Mouse (Mus musculus) heart, embryonic 16.5 days (tissue): ENCODE results near the gene Sik3. TPM values are rescaled to one million over a fixed set of nuclear protein-coding genes. Genes with fewer than 3 reads are reported as not detected.

Experiments
- ATAC-seq: fragments of 200-750 bp; cut with Nextera tagmentation; replicated peaks from 2 replicates; pipeline ENCODE4 v1.8.0; 2017; ENCODE audit warnings: moderate number of reproducible peaks; ENCODE audit not compliant: insufficient read depth, low FRiP score; ENCODE audit errors: extremely low read depth
- H3K27ac ChIP-seq: fragments of 300-500 bp; sonication (generic); 2 replicates; pipeline ENCODE4 v1.5.1; 2014; ENCODE audit warnings: mild to moderate bottlenecking, low read length, control low read depth, moderate library complexity
- H3K27me3 ChIP-seq: fragments of 300-500 bp; sonication (generic); 2 replicates; pipeline ENCODE4 v1.6.1; 2014; ENCODE audit warnings: low read length, mixed read lengths; ENCODE audit not compliant: control insufficient read depth, insufficient read depth
- H3K36me3 ChIP-seq: fragments of 300-500 bp; sonication (generic); 2 replicates; pipeline ENCODE4 v1.6.1; 2014; ENCODE audit not compliant: control insufficient read depth, insufficient read depth
- H3K4me1 ChIP-seq: fragments of 300-500 bp; sonication (generic); 2 replicates; pipeline ENCODE4 v1.6.1; 2014; ENCODE audit warnings: low read length, mixed read lengths; ENCODE audit not compliant: control insufficient read depth, insufficient read depth
- H3K4me2 ChIP-seq: fragments of 300-500 bp; sonication (generic); 2 replicates; pipeline ENCODE4 v1.6.1; 2014; ENCODE audit warnings: low read depth, mild to moderate bottlenecking, control low read depth, low read length
- H3K4me3 ChIP-seq: fragments of 300-500 bp; sonication (generic); 2 replicates; pipeline ENCODE4 v1.5.1; 2014; ENCODE audit warnings: mild to moderate bottlenecking, control low read depth, low read length
- H3K9ac ChIP-seq: fragments of 300-500 bp; sonication (generic); 2 replicates; pipeline ENCODE4 v1.6.1; 2014; ENCODE audit warnings: low read length, control low read depth
- H3K9me3 ChIP-seq: fragments of 300-500 bp; sonication (generic); replicated peaks from 2 replicates; pipeline ENCODE4 v1.6.1; 2016; ENCODE audit warnings: low read length; ENCODE audit not compliant: control insufficient read depth
- WGBS: fragments of 180-500 bp; shearing (Covaris S2); extraction: QIAGEN DNeasy Blood & Tissue Kit; methylation state at CpG from one replicate; pipeline ENCODE4 v1.1.7; 2014; 5-methylcytosine and 5-hydroxymethylcytosine counted together
- polyA plus RNA-seq: library from polyadenylated mRNA; unstranded; fragments of >200 nt; fragmentation: Nextera tagmentation; extraction: Ambion mirVana; gene quantifications from 2 replicates; pipeline ENCODE4 v1.2.1, GENCODE M21; 2015

Sik3 gene
- polyA plus RNA-seq, 1 experiment from 2014 or later, result 5.1 TPM

GRCm38 (mm10) chr9:46142031-46142430 lies 129.4 kb downstream of the Sik3 start:
- 75% methylated on average over 1 of the region's 1 CpGs for WGBS
- Histone ChIP-seq H3K4me3 (no peak overlapping the region), H3K36me3 (no peaks in the 10 kb centered on the region), H3K9ac (no peak overlapping the region), H3K4me2 (no peak overlapping the region), H3K27ac (no peak overlapping the region), H3K27me3 (no peaks in the 10 kb centered on the region), H3K9me3 (no peaks in the 10 kb centered on the region), H3K4me1 (peaks cover 18% of the 10 kb centered on the region)
- ATAC-seq, result no peak

- no peak overlapping the region for H3K27ac ChIP-seq
- H3K27me3 ChIP-seq, result no peaks in the 10 kb centered on the region
- no peak overlapping the region for H3K9ac ChIP-seq
- 90% methylated on average over 1 of the region's 1 CpGs for WGBS
- H3K36me3 ChIP-seq, result no peaks in the 10 kb centered on the region
- peaks cover 22% of the 10 kb centered on the region for H3K4me1 ChIP-seq
- H3K4me3 ChIP-seq, result no peak overlapping the region
- H3K9me3 ChIP-seq, result no peaks in the 10 kb centered on the region
- H3K4me2 ChIP-seq, result no peak overlapping the region
- no peak for ATAC-seq
Measured at GRCm38 (mm10) chr9:46142492-46142891, 129.9 kb downstream of the Sik3 start.

GRCm38 (mm10) chr9:46144976-46145375 lies 132.4 kb downstream of the Sik3 start:
- H3K4me3 ChIP-seq, result no peak overlapping the region
- no peak overlapping the region for H3K4me2 ChIP-seq
- no peak overlapping the region for H3K27ac ChIP-seq
- no peaks in the 10 kb centered on the region for H3K27me3 ChIP-seq
- peaks cover 29% of the 10 kb centered on the region for H3K4me1 ChIP-seq
- 81% methylated on average over 6 of the region's 6 CpGs for WGBS
- no peak for ATAC-seq
- H3K9me3 ChIP-seq, result no peaks in the 10 kb centered on the region
- H3K36me3 ChIP-seq, result no peaks in the 10 kb centered on the region
- H3K9ac ChIP-seq, result no peak overlapping the region

- no peaks in the 10 kb centered on the region for H3K9me3 ChIP-seq
Measured at GRCm38 (mm10) chr9:46146437-46146836, 133.8 kb downstream of the Sik3 start.

GRCm38 (mm10) chr9:46148723-46149122 lies 136.1 kb downstream of the Sik3 start:
- no peaks in the 10 kb centered on the region for H3K9me3 ChIP-seq
- no peak overlapping the region for H3K4me2 ChIP-seq
- no peaks in the 10 kb centered on the region for H3K27me3 ChIP-seq
- H3K27ac ChIP-seq, result no peak overlapping the region
- no peak overlapping the region for H3K9ac ChIP-seq
- H3K4me3 ChIP-seq, result no peak overlapping the region
- 89% methylated on average over 4 of the region's 4 CpGs for WGBS
- ATAC-seq, result no peak
- peaks cover 44% of the 10 kb centered on the region for H3K4me1 ChIP-seq
- H3K36me3 ChIP-seq, result no peaks in the 10 kb centered on the region

More at GRCm38 (mm10) chr9:46146437-46146836, 133.8 kb downstream of the Sik3 start:
- ATAC-seq, result no peak
- Histone ChIP-seq H3K9ac (no peak overlapping the region), H3K4me2 (no peak overlapping the region), H3K27me3 (no peaks in the 10 kb centered on the region), H3K27ac (no peak overlapping the region), H3K36me3 (no peaks in the 10 kb centered on the region), H3K4me1 (peaks cover 35% of the 10 kb centered on the region), H3K4me3 (no peak overlapping the region)
- 65% methylated on average over 3 of the region's 3 CpGs for WGBS

- peak overlapping the region; percentile 70 for H3K27ac ChIP-seq
Measured at GRCm38 (mm10) chr9:46149392-46149791, 136.8 kb downstream of the Sik3 start.

GRCm38 (mm10) chr9:46150116-46150515 lies 137.5 kb downstream of the Sik3 start:
- Histone ChIP-seq H3K9ac (no peak overlapping the region), H3K4me1 (peaks cover 49% of the 10 kb centered on the region), H3K4me3 (no peak overlapping the region), H3K36me3 (no peaks in the 10 kb centered on the region), H3K4me2 (no peak overlapping the region), H3K27me3 (no peaks in the 10 kb centered on the region), H3K9me3 (no peaks in the 10 kb centered on the region), H3K27ac (peak overlapping the region; percentile 70)
- ATAC-seq, result peak; percentile 32; the same call in 1 of the 2 replicates
- WGBS, result 35% methylated on average over 7 of the region's 7 CpGs

More at GRCm38 (mm10) chr9:46149392-46149791, 136.8 kb downstream of the Sik3 start:
- Histone ChIP-seq H3K9me3 (no peaks in the 10 kb centered on the region), H3K4me3 (no peak overlapping the region), H3K27me3 (no peaks in the 10 kb centered on the region), H3K4me1 (peaks cover 45% of the 10 kb centered on the region), H3K36me3 (no peaks in the 10 kb centered on the region), H3K9ac (no peak overlapping the region), H3K4me2 (no peak overlapping the region)
- WGBS, result 67% methylated on average over 5 of the region's 5 CpGs
- no peak for ATAC-seq

- no peak overlapping the region for H3K4me2 ChIP-seq
- peaks cover 49% of the 10 kb centered on the region for H3K4me1 ChIP-seq
- 41% methylated on average over 2 of the region's 2 CpGs for WGBS
- no peak overlapping the region for H3K4me3 ChIP-seq
- H3K9ac ChIP-seq, result no peak overlapping the region
- ATAC-seq, result no peak; the same call in 1 of the 2 replicates
- peak overlapping the region; percentile 70 for H3K27ac ChIP-seq
- H3K27me3 ChIP-seq, result no peaks in the 10 kb centered on the region
- no peaks in the 10 kb centered on the region for H3K36me3 ChIP-seq
- no peaks in the 10 kb centered on the region for H3K9me3 ChIP-seq
Measured at GRCm38 (mm10) chr9:46150890-46151703, 138.5 kb downstream of the Sik3 start.

- Histone ChIP-seq H3K27ac (peak overlapping the region; percentile 70), H3K4me3 (no peak overlapping the region), H3K27me3 (no peaks in the 10 kb centered on the region), H3K9ac (no peak overlapping the region), H3K9me3 (no peaks in the 10 kb centered on the region), H3K4me2 (no peak overlapping the region), H3K4me1 (peaks cover 53% of the 10 kb centered on the region), H3K36me3 (no peaks in the 10 kb centered on the region)
- 64% methylated on average over 6 of the region's 6 CpGs for WGBS
- no peak for ATAC-seq
Measured at GRCm38 (mm10) chr9:46151704-46152040, 139.1 kb downstream of the Sik3 start.
